Mouse (Mus musculus) testis, postnatal 10 days (tissue): Measurements from ENCODE around the gene Lad1.

Experiments
- DNase-seq: peaks from one replicate; pipeline ENCODE4 v3.0.0; 2021; ENCODE audit warnings: low spot score

Lad1 gene

DNA sequence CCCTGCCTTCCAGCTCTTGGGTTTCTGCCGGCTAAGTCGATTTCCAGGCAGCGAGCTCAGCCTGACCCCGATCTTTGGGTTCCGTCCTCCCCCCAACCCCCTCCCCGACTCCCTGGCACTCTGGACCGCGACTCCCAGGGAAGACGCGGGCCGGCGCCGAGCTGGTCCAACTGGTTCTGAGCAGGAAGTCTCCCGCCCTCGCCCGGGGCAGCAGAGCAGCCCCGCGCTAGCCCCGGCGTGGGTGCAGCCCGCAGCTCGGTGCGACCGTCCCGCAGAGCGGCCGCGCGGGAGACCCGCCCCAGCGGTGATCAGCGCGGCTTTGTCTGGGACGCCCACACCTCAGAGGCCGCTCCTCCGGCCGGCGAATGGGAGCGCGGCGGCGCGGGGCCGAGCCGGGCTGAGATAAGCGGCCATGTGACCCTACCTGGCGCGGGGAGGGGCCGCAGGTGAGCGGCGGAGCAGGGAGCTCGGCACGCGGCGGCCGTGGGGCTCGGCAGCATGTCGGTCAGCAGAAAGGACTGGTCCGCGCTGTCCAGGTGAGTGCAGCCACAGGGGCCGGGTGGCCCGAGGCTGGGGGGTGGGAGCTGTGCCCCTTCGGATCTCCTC is at the start of gene Lad1:
Gene Lad1 (plus strand): TSS at position 118 of the 606 bp plus-strand sequence.
- no peak for DNase-seq

DNA sequence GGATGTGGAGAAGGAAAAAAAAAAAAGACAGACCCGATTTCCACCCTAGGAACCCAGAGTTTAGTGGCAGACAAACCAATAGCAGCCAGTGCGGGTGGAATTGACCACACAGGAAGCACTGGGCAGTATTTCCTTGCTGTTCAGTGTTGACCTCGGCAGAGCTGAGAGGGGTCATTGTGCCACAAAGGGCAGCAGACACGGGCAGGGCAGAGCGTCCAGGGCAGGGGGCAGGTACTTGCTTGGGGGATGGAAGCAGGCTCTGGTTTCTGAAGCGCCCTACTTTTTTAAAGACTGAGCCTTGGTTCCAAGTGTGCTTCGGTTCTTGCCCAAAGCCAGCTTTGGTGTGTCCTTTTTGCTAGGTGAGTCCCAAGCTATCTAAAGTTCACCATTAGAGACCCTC is 48.2 kb upstream of the Lad1 start:
- DNase-seq = no peak

DNA sequence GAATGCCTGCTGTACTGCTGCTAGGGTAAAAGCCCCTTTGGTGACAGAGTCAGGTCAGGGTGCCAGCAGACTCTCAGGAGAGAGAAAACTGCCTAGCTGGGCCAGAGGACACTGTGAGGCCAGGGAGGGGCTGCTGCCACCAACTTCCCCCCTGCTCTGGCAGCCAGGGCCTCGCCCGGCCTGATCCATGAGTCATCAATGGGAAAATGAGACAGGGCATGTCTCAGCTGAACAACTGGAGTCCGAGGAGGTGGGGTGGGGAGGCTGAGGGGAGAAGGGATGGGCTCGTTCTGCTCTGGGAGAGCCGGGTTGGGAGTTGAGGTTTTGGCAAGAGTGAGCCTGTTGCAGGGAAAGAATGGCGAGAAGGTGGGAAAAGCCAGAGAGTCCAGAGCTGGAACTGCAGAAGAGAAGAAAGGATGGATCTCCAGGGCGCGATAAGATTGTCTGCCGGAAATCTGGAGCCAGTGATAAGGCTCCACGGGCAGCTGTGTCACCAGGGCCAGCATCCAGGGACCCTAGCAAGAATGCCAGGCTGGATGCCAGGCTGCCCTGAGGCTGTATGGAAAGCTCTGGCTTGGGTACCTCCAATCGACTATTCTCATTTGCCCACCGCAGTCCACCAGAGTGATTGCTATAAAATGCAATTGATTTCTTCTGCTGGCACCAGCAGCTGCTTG is 47.4 kb upstream of the Lad1 start:
- DNase-seq = no peak

DNA sequence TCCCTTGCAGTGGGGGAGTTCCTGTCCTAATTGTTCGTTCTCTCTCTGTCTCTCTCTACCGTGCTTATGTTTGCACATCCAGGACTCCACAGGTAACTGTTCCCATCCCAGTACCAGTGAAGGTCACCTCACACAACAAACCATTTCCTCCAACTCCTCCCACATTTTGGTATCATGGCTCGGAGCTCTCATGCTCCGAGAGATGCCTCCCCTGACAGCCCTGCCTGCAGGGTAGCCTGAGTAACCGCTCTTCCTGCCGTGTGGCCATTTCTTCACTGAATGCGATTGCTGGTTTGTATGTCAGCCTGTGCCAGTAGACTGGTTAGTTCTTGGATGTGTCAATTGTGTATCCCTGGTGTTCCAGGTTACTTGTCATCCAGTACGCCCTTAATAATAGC is 46.8 kb upstream of the Lad1 start:
- no peak for DNase-seq

DNA sequence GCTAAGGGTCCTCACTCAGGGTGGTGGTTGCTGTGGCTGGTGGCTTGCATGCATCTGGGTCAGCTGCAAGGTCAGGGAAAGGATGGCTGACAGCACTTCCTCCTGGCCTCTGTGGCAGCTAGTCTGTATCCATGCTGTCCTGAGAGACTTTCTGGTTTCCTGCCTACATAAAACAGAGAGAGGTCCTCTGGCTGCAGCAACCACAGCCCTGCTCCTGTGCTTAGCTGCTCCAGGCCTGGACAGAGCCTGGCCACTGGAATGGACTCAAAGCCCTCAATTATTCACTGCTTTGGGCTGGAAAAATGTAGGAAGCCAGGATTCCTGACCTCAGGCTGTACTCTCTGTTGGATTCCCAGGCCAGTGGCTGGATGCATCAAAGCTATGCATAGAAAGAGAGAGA is 41.8 kb upstream of the Lad1 start:
- DNase-seq = no peak

DNA sequence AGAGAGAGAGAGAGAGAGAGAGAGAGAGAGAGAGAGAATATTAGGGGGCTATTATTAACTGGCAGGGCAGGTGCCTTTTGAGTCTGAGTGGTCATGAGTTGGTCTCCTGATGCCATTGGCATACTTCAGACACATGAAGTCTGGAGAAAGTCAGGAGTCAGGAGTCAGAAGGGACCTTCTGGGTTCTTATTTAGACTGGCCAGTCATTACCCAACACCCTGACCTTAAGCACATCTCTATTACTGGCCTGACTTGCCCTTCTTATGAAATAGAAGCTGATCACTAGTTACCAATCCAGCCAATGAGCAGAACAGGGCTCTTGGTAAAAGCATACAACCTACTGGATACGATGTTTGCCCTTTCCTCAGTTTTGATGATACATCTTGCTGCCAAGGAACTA is 41.4 kb upstream of the Lad1 start:
- no peak for DNase-seq

DNA sequence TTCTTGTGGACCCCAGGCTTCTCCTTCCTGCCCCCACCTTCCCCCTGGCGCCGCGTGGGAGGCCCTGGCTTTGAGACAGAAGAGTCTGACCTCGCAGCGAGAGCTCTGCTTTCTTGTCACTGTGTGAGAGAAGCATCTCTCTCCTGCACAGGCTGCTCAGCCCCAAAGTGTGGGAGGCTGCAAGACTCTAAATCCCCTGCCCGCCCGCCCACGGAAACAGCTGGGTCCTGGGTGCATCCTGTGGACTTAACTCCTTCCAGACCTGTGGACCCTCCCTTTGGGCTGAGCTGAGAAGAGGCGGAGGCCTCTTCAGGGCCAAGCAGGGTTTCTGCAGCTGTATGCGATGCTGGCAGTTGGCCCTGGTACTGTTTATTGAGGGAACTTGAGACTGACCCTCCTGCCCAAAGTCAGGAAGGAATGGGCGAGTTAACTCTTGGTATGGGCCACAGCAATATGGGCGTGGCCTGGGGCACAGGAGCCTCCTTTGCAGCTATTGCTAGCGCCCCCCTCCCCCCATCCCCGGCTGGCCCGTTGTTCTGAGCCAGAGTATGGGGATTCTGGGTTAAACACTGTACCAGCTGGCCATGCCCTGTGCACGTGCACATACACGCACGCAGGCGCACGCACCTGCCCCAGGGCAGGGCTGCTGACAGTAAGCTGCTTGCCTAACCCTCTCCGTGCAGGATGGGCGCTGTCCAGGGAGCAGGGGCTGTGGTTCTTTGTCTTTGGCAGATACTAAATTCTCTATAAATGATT is 39.4 kb upstream of the Lad1 start, which contains the start of gene Tnni1:
Gene Tnni1 (plus strand): TSS at position 655 of the 756 bp plus-strand sequence.
- DNase-seq = peak; percentile 81

DNA sequence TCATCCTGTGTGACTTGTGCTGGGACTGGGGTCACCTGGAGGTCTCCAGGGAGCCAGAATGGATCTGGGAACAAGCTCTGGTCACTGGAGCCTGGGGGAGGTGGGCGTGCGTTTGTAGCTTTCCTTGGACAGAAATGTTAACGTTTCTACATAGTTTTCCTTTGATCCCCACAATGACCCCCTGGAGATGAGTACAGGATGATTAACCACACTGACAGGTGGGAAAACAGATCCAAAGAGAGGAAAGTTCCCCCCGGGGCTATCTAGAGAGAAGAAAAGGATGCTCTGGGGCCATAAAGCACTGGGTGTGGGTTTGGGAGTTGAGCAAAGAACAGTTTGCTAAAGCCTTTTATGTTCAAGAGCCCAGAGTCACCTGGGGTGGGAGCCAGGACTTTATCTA is 37.7 kb upstream of the Lad1 start:
- DNase-seq = no peak

DNA sequence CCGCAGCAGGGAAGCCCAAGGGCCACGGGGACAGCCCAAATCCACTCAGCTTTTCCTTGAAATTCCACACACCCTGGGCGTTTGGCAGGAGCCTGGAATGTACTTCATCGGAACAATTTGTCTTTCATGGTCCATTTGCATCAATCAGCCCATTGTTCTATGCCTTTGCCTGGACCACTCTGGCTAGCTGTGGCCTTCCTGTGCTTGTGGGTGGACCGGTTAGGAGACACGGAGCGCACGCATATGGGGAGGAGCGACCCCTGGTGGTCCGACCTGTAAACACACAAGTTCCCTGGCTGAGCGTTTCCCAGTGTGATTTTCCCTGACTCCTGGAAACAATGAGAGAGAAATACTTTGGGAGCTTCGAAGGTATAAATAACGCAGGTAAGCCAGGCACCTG is 37.2 kb upstream of the Lad1 start:
- peak; percentile 91 for DNase-seq

DNA sequence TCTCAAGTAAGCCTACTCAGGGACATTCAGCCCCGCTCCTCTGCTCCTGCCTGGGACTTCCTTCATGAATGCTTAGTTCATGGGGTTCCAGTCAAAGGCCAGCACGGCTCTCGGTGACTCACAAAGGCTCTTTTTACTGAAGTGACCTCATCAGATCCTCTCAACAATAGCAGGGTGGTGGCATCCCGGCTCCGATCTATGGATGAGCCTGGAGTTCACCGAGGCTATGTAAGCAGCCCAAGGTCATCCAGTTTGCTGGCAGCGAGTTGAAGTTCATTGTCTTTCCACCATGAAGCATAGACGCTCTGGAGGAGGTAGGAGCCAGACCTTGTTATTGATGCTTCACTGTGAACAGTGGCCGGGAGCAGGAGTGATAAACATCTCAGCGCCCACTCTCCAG is 35.6 kb upstream of the Lad1 start:
- DNase-seq = no peak

DNA sequence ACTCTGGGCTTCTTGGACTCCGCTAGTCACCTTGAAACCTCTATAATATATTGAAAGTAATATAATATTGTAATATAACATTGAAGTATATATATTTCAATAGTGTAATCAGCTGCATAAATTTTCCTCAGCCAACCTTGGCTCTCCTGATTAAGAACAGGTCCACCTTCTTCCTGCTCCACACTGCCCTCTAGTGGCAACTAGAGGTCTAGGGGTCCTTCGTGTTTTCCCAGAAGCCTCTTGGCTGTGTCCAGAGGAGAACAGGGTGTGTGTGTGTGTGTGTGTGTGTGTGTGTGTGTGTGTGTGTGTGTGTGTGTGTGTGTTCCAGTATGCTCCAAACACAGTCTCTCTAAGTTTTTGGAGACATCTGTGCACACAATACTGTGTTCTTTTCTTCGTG is 30.6 kb upstream of the Lad1 start:
- DNase-seq = peak; percentile 89

DNA sequence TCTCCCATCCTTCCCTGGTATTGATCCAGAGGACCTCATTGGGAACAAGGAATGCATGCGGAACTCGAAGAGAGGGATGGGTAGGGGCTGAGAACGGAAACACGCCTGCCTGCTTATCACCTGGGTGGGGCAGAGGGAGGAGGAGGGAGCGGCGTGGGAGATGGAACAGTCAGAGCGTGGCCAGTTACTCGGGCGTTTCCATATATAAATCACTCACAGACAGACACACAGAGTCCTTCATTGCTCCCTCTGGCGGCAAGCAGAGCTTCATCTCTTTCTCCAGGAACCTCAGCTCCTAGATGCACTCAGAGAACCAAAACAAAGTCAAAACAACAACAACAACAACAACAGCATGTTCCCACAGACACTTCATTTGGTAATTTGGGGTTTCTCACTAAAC is 29.7 kb upstream of the Lad1 start:
- DNase-seq = peak; percentile 75

DNA sequence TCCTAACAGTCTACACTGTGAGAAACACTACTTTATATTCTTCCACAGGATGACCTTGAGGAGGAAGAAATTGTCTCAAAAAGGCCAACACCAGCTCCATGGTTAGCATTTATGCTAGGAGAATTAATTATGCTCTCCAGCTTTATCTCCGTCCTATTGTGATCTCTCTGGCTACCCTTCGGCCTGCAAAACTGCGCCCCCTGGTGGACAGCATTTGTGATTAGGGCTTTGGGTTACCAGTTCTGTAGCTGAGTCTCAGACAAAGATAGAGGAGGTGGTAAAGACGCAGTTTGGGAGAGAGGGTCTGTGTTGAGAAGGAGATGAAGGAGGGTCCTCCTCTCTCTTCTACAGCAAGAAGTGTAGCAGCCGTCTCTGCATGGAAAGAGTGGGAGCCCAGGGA is 28.6 kb upstream of the Lad1 start:
- DNase-seq = peak; percentile 91

DNA sequence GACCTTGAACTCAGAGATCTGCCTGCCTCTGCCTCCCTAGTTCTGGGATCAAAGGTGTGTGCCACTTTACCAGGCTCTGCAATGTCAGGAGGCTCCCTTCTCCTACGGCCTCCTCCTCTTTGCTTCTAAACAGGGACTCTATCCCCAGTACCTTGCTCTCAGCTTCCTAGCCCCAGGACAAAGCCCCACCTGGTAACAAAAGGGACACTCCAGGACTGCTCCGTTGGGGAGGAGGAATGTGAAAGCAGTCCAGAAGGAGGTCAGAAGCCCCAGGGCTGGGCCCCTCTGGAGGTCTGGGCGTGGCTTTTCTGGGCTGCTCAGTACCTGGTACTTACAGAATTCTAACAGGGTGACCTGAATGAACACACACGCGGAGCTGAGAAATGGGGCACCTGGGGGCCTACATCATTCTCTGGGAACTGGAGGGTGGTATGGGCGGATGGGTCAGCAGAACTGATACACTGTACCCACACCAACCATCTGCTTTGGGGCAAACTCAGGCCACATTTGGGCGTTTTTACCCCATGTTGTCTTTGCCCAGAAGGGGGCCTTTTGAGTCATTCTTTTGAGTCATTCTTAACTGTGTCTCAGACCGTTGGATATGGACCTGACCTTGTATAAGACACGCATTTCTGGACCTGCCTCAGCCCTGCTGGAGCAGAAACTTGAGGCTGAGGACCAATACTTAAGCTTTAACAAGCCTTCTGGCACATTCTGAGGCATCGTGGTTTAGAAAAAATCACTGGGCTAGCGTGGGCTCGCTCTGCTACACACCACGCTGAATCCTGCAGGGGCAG is 26.1 kb upstream of the Lad1 start:
- no peak for DNase-seq

DNA sequence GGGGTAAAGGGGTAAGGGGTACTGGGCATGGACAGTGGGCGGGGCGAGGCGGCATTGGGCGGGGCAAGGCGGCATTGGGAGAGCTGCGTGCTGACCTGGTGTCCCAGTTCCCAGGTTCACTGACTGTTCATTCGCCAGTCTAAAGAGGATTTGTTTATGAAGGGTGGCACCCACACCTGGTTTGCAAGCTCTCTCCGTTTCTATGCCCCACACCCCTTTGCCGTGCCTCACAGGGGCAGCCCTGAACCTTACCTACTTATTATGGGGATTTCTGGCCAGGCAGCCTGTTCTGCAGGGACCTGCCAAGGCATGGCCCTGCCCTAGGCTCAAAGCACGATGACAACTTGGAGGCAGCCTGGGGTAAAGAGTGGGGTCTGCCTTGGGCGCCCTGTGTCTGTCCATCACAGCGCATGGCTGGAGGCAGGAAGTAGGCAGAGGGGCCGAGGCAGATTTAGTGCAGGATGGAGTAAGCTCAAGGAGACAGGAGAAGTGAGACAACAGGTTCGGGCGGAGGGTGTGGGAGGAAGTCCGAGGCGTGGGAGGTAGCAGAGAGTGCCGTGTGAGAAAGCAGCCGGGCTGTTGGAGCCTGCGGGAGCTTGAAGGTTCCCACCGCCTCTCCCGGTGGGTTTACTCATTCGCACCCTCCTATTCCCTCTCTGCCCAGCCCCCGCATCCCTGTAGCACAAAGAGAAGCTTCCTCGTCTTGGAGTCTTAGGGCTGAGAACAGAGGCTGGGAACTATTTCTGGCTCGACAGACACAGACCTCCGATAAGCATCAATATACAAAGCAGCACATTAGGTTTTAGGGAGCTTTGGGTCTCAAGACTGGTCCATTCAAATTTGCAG is 24.8 kb upstream of the Lad1 start:
- DNase-seq = peak; percentile 80

DNA sequence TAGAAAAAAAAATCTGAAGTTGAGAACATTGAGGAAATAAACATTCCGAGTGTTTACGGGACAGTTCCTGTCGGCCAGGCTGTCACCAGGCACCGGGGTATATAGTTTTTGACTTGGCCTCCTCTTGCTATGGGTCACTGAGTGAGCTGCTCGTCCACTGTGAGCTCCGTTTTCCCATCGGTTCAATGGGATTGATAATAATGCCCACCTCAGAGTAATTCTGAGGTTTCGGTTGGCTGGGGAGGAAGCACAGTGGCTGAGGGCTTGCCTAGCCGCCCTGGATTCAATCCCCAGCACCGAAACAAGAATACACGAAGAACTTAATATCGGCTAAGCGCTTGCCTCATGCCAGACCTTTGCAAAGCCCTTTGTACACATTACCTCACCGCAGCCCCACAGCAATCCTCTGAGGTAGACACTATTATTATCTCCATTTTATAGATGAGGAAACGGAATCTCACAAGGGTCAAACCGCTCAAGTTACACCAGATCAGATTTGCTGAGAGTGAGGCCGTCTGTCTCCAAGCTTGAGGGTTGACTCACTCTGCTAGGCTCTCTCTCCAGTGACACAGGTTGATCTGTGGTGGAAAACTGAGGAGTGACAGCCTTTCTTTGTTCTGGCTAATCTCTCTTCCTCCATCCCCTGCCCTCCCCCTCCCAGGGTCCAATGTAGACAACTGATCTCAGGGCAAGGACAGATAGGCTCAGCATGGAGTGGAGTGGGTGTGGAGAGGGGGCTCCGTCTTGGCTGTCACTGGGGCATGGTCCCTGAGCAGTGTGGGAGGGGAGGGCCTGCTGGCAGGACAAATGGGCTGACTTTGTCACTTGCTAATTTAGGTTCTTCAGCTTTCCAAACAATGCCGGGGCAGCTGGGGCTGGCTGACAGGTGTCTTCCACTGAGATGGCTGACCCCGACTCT is 23.9 kb upstream of the Lad1 start:
- no peak for DNase-seq

DNA sequence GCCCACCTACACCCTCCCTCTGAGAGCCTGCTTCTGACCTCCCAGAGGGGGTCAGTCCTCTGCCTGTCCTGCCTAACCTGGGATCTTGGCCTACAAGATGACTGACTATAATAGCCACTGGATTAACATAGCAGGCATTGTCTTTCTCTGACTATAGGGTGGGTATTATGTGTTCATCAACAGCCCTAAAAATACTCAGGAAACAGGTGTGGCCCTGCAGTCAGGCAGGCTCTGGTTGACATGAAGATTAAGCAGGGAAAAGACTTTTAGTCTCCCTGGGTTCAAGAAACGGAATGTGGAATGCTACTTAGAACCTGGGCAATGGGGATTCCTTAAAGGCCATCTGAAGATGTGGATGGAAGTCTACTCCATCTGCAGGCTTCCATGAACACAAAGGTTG is 19.9 kb upstream of the Lad1 start:
- no peak for DNase-seq

DNA sequence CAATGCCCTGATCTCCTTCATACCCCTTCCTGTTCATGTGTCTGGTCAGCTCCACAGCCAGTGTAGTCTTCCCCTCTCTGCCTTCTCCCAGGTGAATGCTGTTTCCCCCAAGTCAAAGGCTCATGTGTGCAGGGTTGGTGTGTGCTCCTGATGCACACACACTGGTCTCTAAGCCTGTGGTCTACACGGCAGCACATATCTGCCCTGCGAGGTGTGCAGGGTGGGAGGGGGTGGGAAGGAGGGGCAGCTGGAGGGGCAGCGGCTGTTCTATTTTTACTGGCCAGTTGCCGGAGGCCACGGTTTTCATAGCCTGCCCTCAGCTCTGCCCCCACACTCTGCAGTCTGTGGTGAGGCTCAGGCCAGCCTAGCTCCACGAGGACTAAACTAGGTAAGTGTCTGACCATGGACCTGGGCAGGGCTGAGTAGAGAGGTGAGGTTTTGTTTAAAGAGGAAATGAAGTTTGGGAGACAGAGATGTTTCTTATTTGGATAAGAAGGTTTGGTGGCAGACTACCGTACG is 19.2 kb upstream of the Lad1 start:
- DNase-seq = no peak

DNA sequence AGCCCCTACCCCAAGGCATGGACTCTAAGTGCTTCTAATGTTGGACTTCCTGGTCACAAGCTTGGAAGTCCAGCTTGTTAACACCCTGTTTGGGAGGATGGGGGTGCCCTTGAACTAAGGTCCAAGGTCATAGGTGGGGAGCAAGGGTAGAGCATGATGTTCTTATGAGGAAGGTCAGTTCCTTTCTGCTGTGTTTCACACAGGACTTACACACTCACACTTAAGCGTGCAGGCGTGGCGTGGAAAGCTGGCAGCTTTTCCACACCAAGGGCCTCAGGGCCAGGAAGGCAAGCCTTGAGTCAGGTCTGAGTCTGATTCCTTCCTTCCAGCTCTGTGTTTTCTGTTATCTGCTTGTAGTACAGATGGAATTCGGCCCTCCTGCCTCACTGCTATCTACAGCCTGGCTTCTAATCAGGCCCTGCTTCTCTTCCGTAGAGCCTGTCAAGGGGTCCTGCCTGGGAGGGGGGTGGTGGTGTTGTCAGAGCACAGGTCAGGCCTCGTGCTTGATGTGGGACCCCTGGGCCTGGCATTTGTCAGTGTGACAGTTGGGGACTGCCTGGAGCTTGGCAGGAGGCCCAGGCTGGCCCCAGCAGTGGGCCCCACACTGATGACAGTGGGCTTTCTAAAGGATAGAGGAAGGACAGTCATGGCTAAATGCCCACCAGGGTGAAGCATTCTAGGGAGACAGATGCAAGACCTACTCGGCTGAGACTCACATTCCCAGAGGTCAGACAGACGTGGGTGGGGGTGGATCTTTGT is 18.0 kb upstream of the Lad1 start:
- DNase-seq = peak; percentile 62

DNA sequence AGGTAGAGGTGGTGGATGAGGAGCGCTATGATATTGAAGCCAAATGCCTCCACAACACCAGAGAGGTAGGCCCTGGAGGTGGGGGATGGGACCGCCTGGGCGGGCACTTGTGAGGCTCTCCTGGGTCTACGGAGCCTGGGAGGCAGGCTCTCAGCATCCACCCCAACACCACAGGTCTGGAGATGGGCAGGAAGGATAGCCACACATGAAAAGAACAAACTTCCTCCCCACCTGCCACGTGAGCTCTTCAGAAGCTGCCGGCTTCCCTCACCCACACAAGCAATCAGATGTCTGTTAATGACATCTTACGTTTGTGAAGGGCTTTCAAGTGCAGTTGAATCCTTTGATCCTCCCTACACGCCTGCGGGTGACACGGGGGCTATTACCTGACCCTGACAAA is 10.9 kb upstream of the Lad1 start:
- DNase-seq = no peak
